Mouse (Mus musculus) C2C12 (cell line): ENCODE data around the gene E030018B13Rik.

ENCODE experiments used
- CEBPB ChIP-seq: IDR thresholded peaks from one replicate; pipeline ENCODE4 v1.6.1; 2011; ENCODE audit warnings: low read depth, mild to moderate bottlenecking, control low read depth, moderate library complexity
- CTCF ChIP-seq: IDR thresholded peaks from one replicate; pipeline ENCODE4 v1.5.1; 2011; ENCODE audit not compliant: control insufficient read depth, insufficient read depth, insufficient read length
- FOSL1 ChIP-seq: IDR thresholded peaks from one replicate; pipeline ENCODE4 v1.8.0; 2011; ENCODE audit warnings: mild to moderate bottlenecking, low read length; ENCODE audit not compliant: poor library complexity, insufficient read depth, severe bottlenecking
- MAX ChIP-seq: IDR thresholded peaks from one replicate; pipeline ENCODE4 v1.6.1; 2011; ENCODE audit warnings: mild to moderate bottlenecking, control low read depth
- MYOD1 ChIP-seq: IDR thresholded peaks from one replicate; pipeline ENCODE4 v1.6.1; 2011; ENCODE audit warnings: low read depth; ENCODE audit not compliant: control insufficient read depth, insufficient read length
- MYOG ChIP-seq: IDR thresholded peaks from one replicate; pipeline ENCODE4 v1.6.1; 2011; ENCODE audit not compliant: control insufficient read depth, insufficient read length; ENCODE audit errors: extremely low read depth
- USF1 ChIP-seq: IDR thresholded peaks from one replicate; pipeline ENCODE4 v1.6.1; 2011; ENCODE audit warnings: low read depth, mild to moderate bottlenecking, control low read depth, moderate library complexity

GRCm38 (mm10) chr7:63936188-63936985 lies 19.7 kb downstream of the E030018B13Rik start:
- TF ChIP-seq CTCF (no peak), USF1 (no peak), MYOD1 (no peak), MAX (no peak), FOSL1 (no peak), CEBPB (no peak), MYOG (no peak)
